Mouse (Mus musculus) forebrain, embryonic 16.5 days (tissue): ENCODE results near the gene Ptpdc1. TPM values are rescaled to one million over a fixed set of nuclear protein-coding genes. Genes with fewer than 3 reads are reported as not detected.

ENCODE experiments used
- microRNA counts: library from miRNA; unstranded; fragments of <30 nt; microRNA quantifications from one replicate; lab custom pipeline; 2016
- microRNA-seq: library from miRNA; unstranded; fragments of <30 nt; microRNA quantifications from one replicate; pipeline ENCODE4, GENCODE M21; 2017
- polyA plus RNA-seq: library from polyadenylated mRNA; unstranded; fragments of >200 nt; fragmentation: Nextera tagmentation; extraction: Ambion mirVana; gene quantifications from 2 replicates; pipeline ENCODE4 v1.2.1, GENCODE M21; 2015

Ptpdc1 gene
- polyA plus RNA-seq, 1 experiment from 2014 or later = 16.5 TPM

MicroRNAs encoded within 50 kb of the gene (microRNA counts, 519-probe panel; counts per million panel counts)
- microRNA mmu-let-7a (lab: Ali Mortazavi, UCI) (4,682 counts per million, percentile 98 among the panel's probes with 10 or more counts), microRNA mmu-let-7d (lab: Ali Mortazavi, UCI) (4,561 counts per million, percentile 97 among the panel's probes with 10 or more counts), microRNA mmu-let-7f (lab: Ali Mortazavi, UCI) (4,100 counts per million, percentile 94 among the panel's probes with 10 or more counts)

Small RNA genes lying within 50 kb of the gene (microRNA-seq; reads per million reads assigned to microRNA genes)
- not detected for gene Gm24111
- 425 reads per million, percentile 71 among the genes with 10 or more reads in this experiment for gene Mirlet7a-1
- 13,139 reads per million, percentile 96 among the genes with 10 or more reads in this experiment for gene Mirlet7d
- gene Mirlet7f-1 = not detected

Other genes with a start within 250 kb of the Ptpdc1 start
- gene Zfp169, start 112.2 kb downstream of the Ptpdc1 start, polyA plus RNA-seq = 7.9 and 8.4 TPM in 2 replicates
- 1.9 and 2.5 TPM in 2 replicates for gene A830005F24Rik, start 112.1 kb downstream of the Ptpdc1 start, polyA plus RNA-seq
- not detected in 2 replicates for gene Barx1, start 37.3 kb upstream of the Ptpdc1 start, polyA plus RNA-seq
- 10.2 and 11.5 TPM in 2 replicates for gene Phf2, start 245.5 kb upstream of the Ptpdc1 start, polyA plus RNA-seq